Mouse (Mus musculus): ENCODE measurements around the gene Abi2.

Gene Abi2

GRCm38 (mm10) chr1:60489660-60490059, 80.2 kb downstream of the Abi2 start:
- in situ Hi-C loops (cut with MboI, MseI), result no loop called here

DNA sequence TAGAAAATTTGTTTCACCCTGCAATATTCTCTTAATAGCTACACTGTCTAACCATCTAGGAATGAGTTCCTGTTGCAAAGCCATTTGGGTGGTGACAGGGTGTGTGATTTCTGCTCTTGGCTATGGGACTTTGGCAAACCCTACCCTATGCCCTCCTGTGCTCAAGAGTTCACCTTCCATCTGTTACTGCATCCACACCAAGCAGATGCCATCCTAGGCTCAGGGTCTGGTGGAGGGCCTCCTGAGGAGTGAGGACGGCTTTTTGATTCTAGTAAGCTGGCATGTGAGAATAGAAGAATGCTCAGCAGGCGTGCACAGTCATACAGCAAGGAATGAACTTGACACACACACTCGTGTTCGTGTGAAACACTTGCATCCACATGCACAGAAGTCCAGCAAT, 81.1 kb downstream of the Abi2 start:
- in situ Hi-C loops (cut with MboI, MseI), result no loop called here

DNA sequence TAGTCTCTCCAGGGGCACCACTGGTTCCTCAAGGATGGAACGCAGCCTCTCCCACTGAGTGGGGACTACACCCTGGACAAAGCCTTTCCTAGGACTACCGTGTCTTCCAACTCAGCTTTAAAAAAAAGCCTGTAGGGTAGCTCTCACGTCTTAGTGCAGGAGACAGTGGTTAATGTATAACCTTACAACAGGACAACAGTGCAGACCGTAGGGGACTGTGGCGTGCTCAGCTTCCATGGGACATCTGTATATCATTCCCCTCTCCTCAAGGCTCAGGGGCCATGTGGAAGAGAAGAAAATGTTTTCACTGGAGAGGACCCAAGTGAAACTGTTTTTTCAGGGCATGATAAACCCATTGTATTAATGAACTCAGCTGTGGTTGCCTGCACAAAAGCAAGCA, 83.0 kb downstream of the Abi2 start:
- in situ Hi-C loops (cut with MboI, MseI), result no loop called here

- in situ Hi-C loops (cut with MboI, MseI), result no loop called here
Measured at GRCm38 (mm10) chr1:60493421-60493820, 84.0 kb downstream of the Abi2 start.

DNA sequence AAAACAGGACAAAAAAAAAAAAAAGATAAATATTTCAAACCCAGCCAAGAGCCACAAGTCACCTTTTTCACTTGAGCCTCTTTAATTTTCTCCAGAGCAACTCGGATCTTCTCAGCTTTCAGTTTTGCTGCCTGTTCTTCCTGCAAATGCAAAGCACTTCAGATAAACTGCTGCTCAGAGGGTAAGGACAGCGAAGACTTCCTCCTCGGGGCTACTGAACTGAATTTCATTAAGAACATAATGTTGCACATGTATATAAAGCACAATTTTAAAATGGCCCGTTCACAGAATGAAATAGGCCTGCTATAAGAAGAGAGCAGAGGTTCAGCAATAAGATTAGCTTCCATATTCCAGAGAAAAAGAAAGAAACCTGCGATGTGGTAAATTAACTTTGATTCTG, 94.0 kb downstream of the Abi2 start:
- in situ Hi-C loops (cut with MboI, MseI), result no loop called here

- in situ Hi-C loops (cut with MboI, MseI), result no loop called here
Measured at GRCm38 (mm10) chr1:60510584-60510983, 101.2 kb downstream of the Abi2 start.

- in situ Hi-C loops (cut with MboI, MseI), result no loop called here
Measured at GRCm38 (mm10) chr1:60530107-60530506, 120.7 kb downstream of the Abi2 start.

DNA sequence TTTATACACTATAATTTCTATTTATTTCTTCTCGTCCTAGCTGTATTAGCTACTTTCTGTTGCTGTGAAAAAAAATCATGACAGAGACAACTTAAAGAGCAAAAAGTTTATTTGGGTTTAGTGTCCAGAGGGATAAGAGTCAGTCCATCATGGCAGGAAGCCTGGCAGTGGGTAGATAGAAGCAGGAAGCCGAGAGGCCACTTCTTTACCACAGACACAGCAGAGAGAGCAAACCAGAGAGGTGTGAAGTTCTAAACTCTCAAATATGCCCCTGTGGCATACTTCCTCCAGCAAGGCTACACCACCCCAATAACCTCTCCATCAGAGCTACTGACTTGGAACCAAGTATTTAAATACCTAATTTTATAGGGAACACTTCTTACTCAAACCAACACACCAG, 121.2 kb downstream of the Abi2 start:
- in situ Hi-C loops (cut with MboI, MseI), result no loop called here
